Mouse (Mus musculus) fat pad, adult 2 months (tissue): ENCODE results near the gene Wrap53.
"Not testable (repeated sequence)": the region's sequence is repeated elsewhere in the genome, so short reads cannot be mapped to it uniquely, and the experiment has no call there.

Experiments
- DNase-seq: peaks from one replicate; pipeline ENCODE4 v3.0.0-alpha.2; 2011; ENCODE audit warnings: low read depth, low spot score; ENCODE audit errors: extremely low read depth

The Wrap53 gene

DNA sequence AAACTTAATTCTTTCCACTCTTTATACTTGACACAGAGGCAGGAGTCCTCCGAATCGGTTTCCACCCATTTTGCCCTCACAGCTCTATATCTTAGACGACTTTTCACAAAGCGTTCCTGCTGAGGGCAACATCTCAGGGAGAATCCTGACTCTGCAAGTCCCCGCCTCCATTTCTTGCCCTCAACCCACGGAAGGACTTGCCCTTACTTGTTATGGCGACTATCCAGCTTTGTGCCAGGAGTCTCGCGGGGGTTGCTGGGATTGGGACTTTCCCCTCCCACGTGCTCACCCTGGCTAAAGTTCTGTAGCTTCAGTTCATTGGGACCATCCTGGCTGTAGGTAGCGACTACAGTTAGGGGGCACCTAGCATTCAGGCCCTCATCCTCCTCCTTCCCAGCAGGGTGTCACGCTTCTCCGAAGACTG, at the start of gene Wrap53, which contains the start of gene Trp53:
Gene Wrap53 (minus strand): TSS at position 165 of the 424 bp plus-strand sequence.
Gene Trp53 (plus strand): TSS at position 269 of the 424 bp plus-strand sequence.
- peak; percentile 62 for DNase-seq

GRCm38 (mm10) chr11:69629802-69630201, 49.7 kb upstream of the Wrap53 start:
- no peak for DNase-seq

- DNase-seq: no peak
Observed at GRCm38 (mm10) chr11:69628286-69628685, 48.2 kb upstream of the Wrap53 start.

DNA sequence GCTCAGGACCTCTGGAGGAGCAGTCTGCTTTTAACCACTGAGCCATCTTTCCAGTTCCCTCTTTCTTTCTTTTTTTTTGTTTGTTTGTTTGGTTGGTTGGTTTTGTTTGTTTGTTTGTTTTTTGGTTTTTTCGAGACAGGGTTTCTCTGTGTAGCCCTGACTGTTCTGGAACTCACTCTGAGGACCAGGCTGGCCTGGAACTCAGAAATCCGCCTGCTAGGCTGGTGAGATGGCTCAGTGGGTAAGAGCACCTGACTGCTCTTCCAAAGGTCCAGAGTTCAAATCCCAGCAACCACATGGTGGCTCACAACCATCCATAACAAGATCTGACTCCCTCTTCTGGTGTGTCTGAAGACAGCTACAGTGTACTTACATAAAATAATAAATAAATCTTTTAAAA, 44.3 kb upstream of the Wrap53 start:
- not testable (repeated sequence) for DNase-seq

DNA sequence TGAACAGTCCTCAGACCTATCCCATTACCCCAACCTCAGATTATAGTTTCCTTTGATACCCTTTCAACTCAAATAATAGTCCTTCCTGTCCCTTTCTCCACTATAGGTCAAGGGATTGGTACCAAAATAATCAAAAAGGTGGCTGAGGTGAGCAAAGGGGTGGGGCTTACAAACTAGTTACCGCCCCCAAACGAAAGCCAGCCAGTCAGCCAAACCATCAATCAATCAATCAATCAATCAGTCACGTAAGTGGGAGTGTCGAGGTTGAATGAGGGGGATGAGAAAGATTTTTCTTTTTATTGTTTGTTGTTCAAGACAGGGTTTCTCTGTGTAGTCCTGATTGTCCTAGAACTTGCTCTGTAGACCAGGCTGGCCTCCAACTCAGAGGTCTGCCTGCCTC, 43.0 kb upstream of the Wrap53 start:
- DNase-seq: no peak

- no peak for DNase-seq
Observed at GRCm38 (mm10) chr11:69622406-69622805, 42.4 kb upstream of the Wrap53 start.

DNA sequence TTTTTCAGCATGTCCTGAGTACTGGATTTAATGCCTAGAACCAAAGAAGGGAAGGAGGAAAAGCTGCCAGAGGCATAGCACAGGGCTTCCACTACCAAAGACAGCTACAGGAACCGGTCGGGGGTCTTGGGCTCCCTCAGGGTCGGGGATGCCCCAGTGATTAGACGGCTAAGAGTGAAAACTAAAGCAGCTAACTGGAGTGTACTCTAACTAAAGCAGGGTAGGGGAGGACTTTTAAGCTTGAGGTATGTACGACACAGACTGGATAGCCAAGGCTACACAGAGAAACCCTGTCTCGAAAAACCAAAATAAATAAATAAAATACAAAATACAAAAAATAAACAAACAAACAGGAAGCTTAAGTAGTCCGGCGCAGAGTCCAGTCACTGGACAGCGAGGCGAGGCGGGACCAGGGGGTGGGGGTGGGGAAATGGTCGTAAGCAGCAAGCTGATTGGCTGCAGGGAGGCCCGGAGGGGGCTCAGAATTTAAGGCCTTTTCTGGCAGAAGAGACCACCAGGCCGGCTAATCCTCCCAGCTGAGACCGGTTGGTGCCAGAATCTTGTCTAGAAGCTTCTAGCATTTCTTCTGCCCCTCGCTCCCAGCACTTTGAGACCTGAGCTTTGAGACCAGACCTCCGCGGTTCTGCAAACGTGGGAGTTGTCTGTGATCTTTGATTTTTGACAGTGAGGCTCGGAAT, 41.7 kb upstream of the Wrap53 start, which contains the start of gene Sat2:
Gene Sat2 (plus strand): TSS at position 454 of the 698 bp plus-strand sequence.
- no peak for DNase-seq

DNA sequence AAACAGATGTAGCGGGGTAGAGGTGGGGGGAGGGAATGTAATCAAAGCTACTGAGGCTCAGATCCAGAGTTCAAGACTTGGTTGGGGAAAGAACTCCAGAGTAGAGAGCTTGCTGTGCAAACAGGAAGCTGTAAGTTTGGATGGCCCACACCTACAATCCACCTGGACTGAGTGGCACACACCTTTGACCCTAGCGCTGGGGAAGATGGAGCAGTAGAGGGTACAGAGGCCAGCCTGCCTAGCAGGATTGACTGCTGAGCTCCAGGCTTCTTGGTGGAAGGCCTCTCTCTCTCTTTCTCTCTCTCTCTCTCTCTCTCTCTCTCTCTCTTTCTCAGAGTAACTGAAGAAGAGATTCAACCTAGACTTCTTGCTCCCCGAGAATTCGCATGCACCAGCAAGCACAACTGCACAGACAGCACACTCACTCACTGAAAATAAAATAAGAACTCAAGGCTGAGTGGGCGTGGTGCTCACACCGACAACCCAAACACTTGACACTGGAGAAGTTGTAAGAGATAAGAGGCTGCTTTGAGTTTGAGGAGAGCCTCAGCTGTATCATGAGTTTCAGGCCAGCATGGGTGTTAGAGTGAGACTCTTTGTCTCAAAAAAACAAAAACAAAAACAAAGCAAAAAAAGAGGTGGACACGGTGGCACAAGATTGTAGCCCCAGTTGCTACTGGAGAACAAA, 40.5 kb upstream of the Wrap53 start:
- DNase-seq: no peak

DNA sequence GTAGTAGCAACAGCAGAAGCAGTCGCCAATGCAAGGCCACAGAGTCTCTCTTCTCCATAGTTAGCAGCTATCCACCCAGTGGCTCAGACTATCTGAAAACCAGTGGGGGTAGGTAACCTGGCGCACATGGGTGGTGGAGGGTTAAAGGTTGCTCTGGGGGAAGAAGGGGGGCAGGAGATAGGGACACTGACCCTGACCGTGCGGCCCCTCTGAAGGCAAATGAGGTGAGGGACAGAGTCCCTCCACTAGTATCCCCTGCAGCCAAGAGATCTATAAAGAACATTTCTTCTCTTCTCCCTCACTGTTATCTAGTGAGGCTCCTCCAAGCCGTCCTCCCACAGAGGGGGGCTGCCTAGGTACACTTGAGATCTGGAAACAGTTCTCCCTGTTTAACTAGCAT, 37.8 kb upstream of the Wrap53 start, which contains the start of gene Shbg:
Gene Shbg (minus strand): TSS at position 101 of the 400 bp plus-strand sequence.
- DNase-seq: no peak

DNA sequence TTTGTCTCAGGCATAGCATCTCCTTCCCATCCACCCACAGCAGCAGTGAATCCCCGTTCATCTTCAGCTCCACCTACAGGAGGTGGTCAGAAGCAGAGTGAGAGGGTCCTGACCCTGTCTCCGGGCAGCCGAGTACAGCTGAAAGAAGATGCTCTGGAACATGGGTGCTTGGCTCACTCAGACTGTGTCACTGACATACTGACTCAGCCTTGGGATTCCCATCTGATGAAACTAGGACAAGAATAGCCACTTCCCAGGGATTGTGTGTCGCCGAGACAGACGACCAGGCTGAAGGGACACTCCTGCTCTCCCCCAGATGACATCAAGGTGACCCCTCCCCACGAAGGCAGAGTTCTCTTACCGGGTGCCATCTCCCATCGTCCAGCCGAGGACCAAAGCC, 36.7 kb upstream of the Wrap53 start:
- no peak for DNase-seq

DNA sequence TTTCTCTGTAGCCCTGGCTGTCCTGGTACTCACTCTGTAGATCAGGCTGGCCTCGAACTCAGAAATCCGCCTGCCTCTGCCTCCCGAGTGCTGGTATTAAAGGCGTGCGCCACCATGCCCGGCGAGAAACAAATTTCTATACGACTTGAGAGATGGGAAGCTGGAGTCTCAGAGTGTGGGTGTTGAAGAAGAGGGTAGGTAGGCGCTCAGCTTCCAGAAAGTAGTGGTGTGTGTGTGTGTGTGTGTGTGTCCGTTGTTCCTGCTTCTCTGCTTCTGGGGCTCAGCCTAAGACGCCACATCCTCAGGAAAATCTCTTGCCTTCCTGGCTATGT, 34.2 kb upstream of the Wrap53 start:
- DNase-seq: not testable (repeated sequence)

GRCm38 (mm10) chr11:69613553-69614256, 33.6 kb upstream of the Wrap53 start:
- DNase-seq: no peak

DNA sequence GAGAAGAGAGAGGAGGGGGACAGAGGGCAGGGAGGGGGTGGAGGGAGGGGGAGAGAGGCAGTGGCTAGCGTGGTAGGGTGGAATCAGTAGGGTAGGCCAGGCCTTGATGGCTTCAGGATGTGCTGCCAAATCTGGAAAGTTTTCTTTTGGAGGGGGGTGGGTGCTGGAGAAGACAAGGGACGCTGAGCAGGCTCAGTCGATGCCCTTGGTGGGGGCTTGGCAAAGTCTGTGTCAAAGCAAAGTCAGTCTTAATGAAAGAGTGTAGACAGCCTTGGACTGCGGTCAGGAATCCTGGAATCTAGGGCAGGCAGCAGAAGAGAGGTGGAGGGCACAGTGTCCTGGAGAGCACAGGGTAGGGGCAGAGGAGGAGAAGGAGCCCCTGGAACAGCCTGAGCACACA, 30.8 kb upstream of the Wrap53 start:
- DNase-seq: no peak

GRCm38 (mm10) chr11:69609416-69609815, 29.4 kb upstream of the Wrap53 start:
- DNase-seq: no peak

- DNase-seq: no peak
Observed at GRCm38 (mm10) chr11:69608525-69608924, 28.5 kb upstream of the Wrap53 start.

GRCm38 (mm10) chr11:69606832-69607231, 26.8 kb upstream of the Wrap53 start:
- DNase-seq: no peak

- no peak for DNase-seq
Observed at GRCm38 (mm10) chr11:69606491-69606795, 26.4 kb upstream of the Wrap53 start.

- DNase-seq: no peak
Observed at GRCm38 (mm10) chr11:69605726-69606490, 25.9 kb upstream of the Wrap53 start, which contains the start of gene Atp1b2. Atp1b2 (minus strand) TSS chr11:69605942.

DNA sequence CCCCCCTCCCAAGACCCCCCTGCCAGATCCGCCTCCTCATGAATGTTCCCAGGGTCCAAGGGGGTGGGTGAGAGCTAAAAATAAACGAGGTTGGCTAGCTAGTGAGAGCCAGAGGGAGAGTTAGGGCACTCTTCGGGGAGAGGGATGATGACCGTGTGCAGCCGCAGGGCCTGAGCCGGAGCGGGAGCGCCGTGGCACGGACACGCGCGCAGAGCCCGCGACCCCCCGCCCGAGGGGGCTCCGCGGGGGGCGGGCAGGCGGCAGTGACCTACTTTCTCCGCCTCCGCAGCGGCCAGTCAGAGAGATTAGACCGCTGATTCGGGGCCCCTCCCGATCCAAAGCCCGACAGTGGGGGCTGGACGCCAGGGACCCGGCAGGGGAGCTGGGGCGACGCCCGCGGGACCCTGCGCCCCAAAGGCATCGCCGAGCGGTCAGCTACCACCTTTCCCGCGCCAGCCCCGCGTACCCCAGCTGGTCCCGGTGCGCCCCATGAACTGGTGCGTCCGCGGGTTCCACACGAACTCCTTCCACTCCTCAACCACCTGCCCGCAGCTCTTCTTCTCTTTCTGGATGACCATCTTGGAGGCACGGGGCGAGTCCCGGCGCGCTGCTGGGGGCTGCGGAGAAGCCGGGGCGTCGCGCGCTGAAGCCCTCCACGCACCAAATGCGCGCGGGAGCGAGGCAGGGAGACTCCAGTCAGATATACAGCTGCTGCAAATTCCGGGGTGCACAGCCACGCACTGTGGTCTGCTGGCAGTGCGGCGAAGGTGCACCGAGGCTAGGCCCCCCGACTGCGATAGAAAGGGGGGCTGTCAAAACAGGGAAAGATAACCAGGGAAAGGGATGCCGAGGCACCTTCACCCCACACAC, 25.0 kb upstream of the Wrap53 start:
- DNase-seq: no peak

GRCm38 (mm10) chr11:69604347-69604746, 24.3 kb upstream of the Wrap53 start:
- DNase-seq: no peak
